22 mouse cellular contexts compared by ENCODE assay signal in genomic region chr4:85932129-85932528, GRCm38 (mm10).
DNase-seq lines count a peak whose midpoint lies in the region; ATAC-seq and TF ChIP-seq lines count a peak whose summit lies in the region.
"Had no signal": no experiment of that assay in that cellular context is flagged by ENCODE, and none has a peak within 500 bp of the region (broad histone marks: within the 10 kb centered on the region; RNA-seq: fewer than 3 reads in every experiment).

No protein-coding gene starts in this region.

- no peak overlapping the region for H3K4me2 ChIP-seq in forebrain, postnatal 0 days (ENCODE audit: low read depth)
- H3K4me2 ChIP-seq in forebrain, embryonic 15.5 days (replicated peaks), result no peak overlapping the region
- no peak overlapping the region for H3K4me2 ChIP-seq in kidney, postnatal 0 days (ENCODE audit: low read length)
- H3K4me2 ChIP-seq in midbrain, embryonic 14.5 days (ENCODE audit: low read length), result no peak overlapping the region
- H3K4me2 ChIP-seq: forebrain, embryonic 13.5 days; hindbrain, embryonic 13.5 days; liver, embryonic 15.5 days; midbrain, embryonic 13.5 days had no signal

- ATAC-seq in forebrain, postnatal 0 days, result no peak
- no peak for ATAC-seq in forebrain, embryonic 15.5 days (replicated peaks)
- no peak for ATAC-seq in kidney, postnatal 0 days (replicated peaks; ENCODE audit: low FRiP score, low read depth)
- no peak for ATAC-seq in midbrain, embryonic 14.5 days (ENCODE audit: low FRiP score, low TSS enrichment)
- ATAC-seq: forebrain, embryonic 13.5 days; midbrain, embryonic 13.5 days had no signal

- H3K36me3 ChIP-seq in forebrain, postnatal 0 days (ENCODE audit: insufficient read depth), result no peaks in the 10 kb centered on the region
- H3K36me3 ChIP-seq in forebrain, embryonic 15.5 days, result no peaks in the 10 kb centered on the region
- no peaks in the 10 kb centered on the region for H3K36me3 ChIP-seq in kidney, postnatal 0 days (ENCODE audit: insufficient read depth, low read length)
- no peaks in the 10 kb centered on the region for H3K36me3 ChIP-seq in midbrain, embryonic 14.5 days (ENCODE audit: control insufficient read depth, insufficient read depth, low read length)
- no peaks in the 10 kb centered on the region for H3K36me3 ChIP-seq in midbrain, embryonic 10.5 days
- H3K36me3 ChIP-seq: hindbrain, embryonic 13.5 days; limb, embryonic 10.5 days; liver, embryonic 15.5 days; midbrain, embryonic 13.5 days had no signal

- no peaks in the 10 kb centered on the region for H3K9me3 ChIP-seq in forebrain, postnatal 0 days (ENCODE audit: low read length)
- no peaks in the 10 kb centered on the region for H3K9me3 ChIP-seq in forebrain, embryonic 15.5 days
- H3K9me3 ChIP-seq in kidney, postnatal 0 days (replicated peaks; ENCODE audit: low read length), result no peaks in the 10 kb centered on the region
- no peaks in the 10 kb centered on the region for H3K9me3 ChIP-seq in midbrain, embryonic 14.5 days (ENCODE audit: control insufficient read depth, low read length)
- H3K9me3 ChIP-seq in midbrain, embryonic 10.5 days (replicated peaks), result no peaks in the 10 kb centered on the region
- H3K9me3 ChIP-seq: forebrain, embryonic 13.5 days; hindbrain, embryonic 13.5 days; limb, embryonic 10.5 days; liver, embryonic 15.5 days; midbrain, embryonic 13.5 days had no signal

- TF ChIP-seq CTCF in forebrain, postnatal 0 days (IDR thresholded peaks at IDR 0.05; ENCODE audit: low read depth), result peak; percentile 30
- peak; percentile 63 for TF ChIP-seq CTCF in kidney, postnatal 0 days (IDR thresholded peaks at IDR 0.05; ENCODE audit: low read depth)

- H3K4me3 ChIP-seq in forebrain, postnatal 0 days (ENCODE audit: low read depth, low read length), result no peak overlapping the region
- no peak overlapping the region for H3K4me3 ChIP-seq in forebrain, embryonic 15.5 days
- H3K4me3 ChIP-seq in kidney, postnatal 0 days (replicated peaks; ENCODE audit: low read depth, low read length), result no peak overlapping the region
- H3K4me3 ChIP-seq in midbrain, embryonic 14.5 days (replicated peaks; ENCODE audit: low read depth, low read length), result no peak overlapping the region
- no peak overlapping the region for H3K4me3 ChIP-seq in midbrain, embryonic 10.5 days
- H3K4me3 ChIP-seq: forebrain, embryonic 13.5 days; hindbrain, embryonic 13.5 days; limb, embryonic 10.5 days; liver, embryonic 15.5 days; midbrain, embryonic 13.5 days had no signal

- no peak overlapping the region for H3K9ac ChIP-seq in forebrain, postnatal 0 days
- no peak overlapping the region for H3K9ac ChIP-seq in forebrain, embryonic 15.5 days (replicated peaks)
- H3K9ac ChIP-seq in kidney, postnatal 0 days (ENCODE audit: low read depth, low read length), result no peak overlapping the region
- no peak overlapping the region for H3K9ac ChIP-seq in midbrain, embryonic 14.5 days (replicated peaks; ENCODE audit: low read length)
- H3K9ac ChIP-seq: forebrain, embryonic 13.5 days; hindbrain, embryonic 13.5 days; liver, embryonic 15.5 days; midbrain, embryonic 13.5 days had no signal

- no peak overlapping the region for H3K27ac ChIP-seq in forebrain, postnatal 0 days (ENCODE audit: low read depth, low read length)
- no peak overlapping the region for H3K27ac ChIP-seq in forebrain, embryonic 15.5 days (replicated peaks)
- no peak overlapping the region for H3K27ac ChIP-seq in kidney, postnatal 0 days
- no peak overlapping the region for H3K27ac ChIP-seq in midbrain, embryonic 14.5 days (replicated peaks; ENCODE audit: low read depth, low read length)
- no peak overlapping the region for H3K27ac ChIP-seq in midbrain, embryonic 10.5 days (replicated peaks)
- H3K27ac ChIP-seq: forebrain, embryonic 13.5 days; hindbrain, embryonic 13.5 days; limb, embryonic 10.5 days; liver, embryonic 15.5 days; midbrain, embryonic 13.5 days had no signal

- no peaks in the 10 kb centered on the region for H3K4me1 ChIP-seq in forebrain, postnatal 0 days (ENCODE audit: insufficient read depth)
- no peaks in the 10 kb centered on the region for H3K4me1 ChIP-seq in forebrain, embryonic 15.5 days
- no peaks in the 10 kb centered on the region for H3K4me1 ChIP-seq in kidney, postnatal 0 days (replicated peaks; ENCODE audit: insufficient read depth, low read length)
- H3K4me1 ChIP-seq in midbrain, embryonic 14.5 days (ENCODE audit: control insufficient read depth, insufficient read depth, low read length), result no peaks in the 10 kb centered on the region
- no peaks in the 10 kb centered on the region for H3K4me1 ChIP-seq in midbrain, embryonic 10.5 days
- H3K4me1 ChIP-seq: forebrain, embryonic 13.5 days; hindbrain, embryonic 13.5 days; limb, embryonic 10.5 days; liver, embryonic 15.5 days; midbrain, embryonic 13.5 days had no signal

- no peak for DNase-seq in forebrain, postnatal 0 days
- peak; percentile 39 for DNase-seq in kidney, postnatal 0 days (ENCODE audit: low spot score)
- DNase-seq in kidney, adult 8-10 months, result no peak
- peak; percentile 28 for DNase-seq in midbrain, embryonic 14.5 days
- DNase-seq in midbrain, embryonic 10.5 days (ENCODE audit: low spot score), result no peak
- DNase-seq in cerebellum, postnatal 36 days, result no peak
- DNase-seq: adrenal gland, adult 2 months; cerebellum, adult 8-10 months; gastrocnemius, postnatal 10 days; heart, adult 11 months; heart, postnatal 36 days; kidney, postnatal 4 days; liver; lung, postnatal 10 days; right cerebral cortex, postnatal 4 days; thymus, postnatal 36 days had no signal

- no peaks in the 10 kb centered on the region for H3K27me3 ChIP-seq in forebrain, postnatal 0 days (ENCODE audit: insufficient read depth, low read length)
- H3K27me3 ChIP-seq in forebrain, embryonic 15.5 days, result no peaks in the 10 kb centered on the region
- no peaks in the 10 kb centered on the region for H3K27me3 ChIP-seq in kidney, postnatal 0 days (ENCODE audit: insufficient read depth, low read length)
- no peaks in the 10 kb centered on the region for H3K27me3 ChIP-seq in midbrain, embryonic 14.5 days (ENCODE audit: control insufficient read depth, insufficient read depth, low read length)
- no peaks in the 10 kb centered on the region for H3K27me3 ChIP-seq in midbrain, embryonic 10.5 days (ENCODE audit: low read depth, poor library complexity, severe bottlenecking)
- H3K27me3 ChIP-seq: forebrain, embryonic 13.5 days; hindbrain, embryonic 13.5 days; liver, embryonic 15.5 days; midbrain, embryonic 13.5 days had no signal

Comparison
In these comparisons a context has a peak if more than half of its experiments do, and no peak if none do; other contexts are left out.
1. DNase-seq: peak in kidney, postnatal 0 days (single experiment) and midbrain, embryonic 14.5 days (single experiment); none in forebrain, postnatal 0 days (single experiment), kidney, adult 8-10 months (0 of 2), midbrain, embryonic 10.5 days (single experiment) and cerebellum, postnatal 36 days (0 of 2).